Mouse (Mus musculus) 3T3-L1 (cell line): ENCODE measurements around the gene Olfr1461.

Experiments used
- DNase-seq: peaks from one replicate; pipeline ENCODE4 v3.0.0-alpha.2; 2015; ENCODE audit warnings: low read depth, low spot score

Gene Olfr1461

GRCm38 (mm10) chr19:13162700-13163099, at the start of gene Olfr1461:
TSS of gene Olfr1461 (plus strand) at chr19:13163000.
- no peak for DNase-seq

- no peak for DNase-seq
Measured at GRCm38 (mm10) chr19:13149449-13149848, 13.4 kb upstream of the Olfr1461 start, which contains the start of gene Olfr1459. TSS of gene Olfr1459 (minus strand) at chr19:13149549.

- no peak for DNase-seq
Measured at GRCm38 (mm10) chr19:13185434-13185833, 22.6 kb downstream of the Olfr1461 start, which contains the start of gene Olfr1462. TSS of gene Olfr1462 (plus strand) at chr19:13185734.
